Mouse (Mus musculus) liver, embryonic 14.5 days (tissue): ENCODE data around the gene Taf8.

Source experiments
- CTCF ChIP-seq: IDR thresholded peaks from 2 replicates; pipeline ENCODE4 v1.5.1; 2016; ENCODE audit warnings: antibody characterized with exemption, low read depth, control low read depth
- EP300 ChIP-seq: IDR thresholded peaks from 2 replicates; pipeline ENCODE4 v1.6.1; 2016; ENCODE audit warnings: antibody characterized with exemption, low read depth

- no peak for TF ChIP-seq CTCF
- no peak for TF ChIP-seq EP300
Measured at GRCm38 (mm10) chr17:47439396-47440028, 62.6 kb downstream of the Taf8 start.
